In the genomic region with DNA sequence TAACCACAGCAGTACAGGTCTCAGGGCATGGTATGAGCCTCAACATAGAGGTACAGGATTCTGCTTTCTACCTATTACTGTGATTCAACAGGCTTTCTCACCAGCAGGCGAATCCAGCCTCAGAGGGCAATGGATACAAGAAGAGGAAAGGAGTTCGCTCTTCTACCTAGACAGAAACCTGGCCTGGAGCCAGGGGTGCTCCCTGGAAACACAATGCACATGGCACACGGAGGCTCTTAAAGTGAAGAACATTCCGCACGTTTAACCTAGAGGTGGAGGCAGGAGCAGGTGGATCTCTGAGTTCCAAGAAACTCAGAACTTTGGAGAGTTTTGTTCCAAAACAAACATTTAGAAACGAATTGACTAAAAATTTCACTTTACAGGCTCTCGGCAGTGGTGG, we compare ENCODE assay signal across 16 mouse cellular contexts. TPM values are rescaled to one million over a fixed set of nuclear protein-coding genes. Genes with fewer than 3 reads are reported as not detected.
DNase-seq lines count a peak whose midpoint lies in the region; ATAC-seq lines count a peak whose summit lies in the region.
"Had no signal": no experiment of that assay in that cellular context is flagged by ENCODE, and none has a peak within 500 bp of the region (broad histone marks: within the 10 kb centered on the region; RNA-seq: fewer than 3 reads in every experiment).

No protein-coding gene starts in this region.

- ATAC-seq in lung, embryonic 16.5 days (ENCODE audit: low read depth) = no peak

- H3K4me1 ChIP-seq in lung, embryonic 16.5 days (replicated peaks; ENCODE audit: control insufficient read depth, insufficient read depth, low read length) = no peaks in the 10 kb centered on the region; the same call in none of the 2 replicates
- H3K4me1 ChIP-seq in midbrain, embryonic 10.5 days = no peaks in the 10 kb centered on the region
- H3K4me1 ChIP-seq: forebrain, embryonic 12.5 days; neural tube, embryonic 12.5 days; stomach, embryonic 15.5 days had no signal

- H3K9ac ChIP-seq in lung, embryonic 16.5 days (ENCODE audit: low read length) = no peak overlapping the region
- H3K9ac ChIP-seq: embryonic facial prominence, embryonic 12.5 days; forebrain, embryonic 12.5 days; hindbrain, embryonic 14.5 days; neural tube, embryonic 12.5 days; stomach, embryonic 15.5 days had no signal

- H3K4me3 ChIP-seq in lung, embryonic 16.5 days (ENCODE audit: low read length) = no peak overlapping the region
- no peak overlapping the region for H3K4me3 ChIP-seq in midbrain, embryonic 10.5 days
- H3K4me3 ChIP-seq: embryonic facial prominence, embryonic 12.5 days; forebrain, embryonic 12.5 days; neural tube, embryonic 12.5 days; stomach, embryonic 15.5 days had no signal

- WGBS in lung, embryonic 16.5 days = 55% methylated on average over 7 of the region's 7 CpGs
- 94% methylated on average over 7 of the region's 7 CpGs for WGBS in midbrain, embryonic 10.5 days

- peaks cover 10% of the 10 kb centered on the region; the same call in 1 of the 2 replicates for H3K36me3 ChIP-seq in lung, embryonic 16.5 days (ENCODE audit: control insufficient read depth, insufficient read depth, low read length)
- H3K36me3 ChIP-seq in midbrain, embryonic 10.5 days = peaks cover 77% of the 10 kb centered on the region

- H3K9me3 ChIP-seq in lung, embryonic 16.5 days (ENCODE audit: control insufficient read depth, low read length) = no peaks in the 10 kb centered on the region
- H3K9me3 ChIP-seq in midbrain, embryonic 10.5 days (replicated peaks) = no peaks in the 10 kb centered on the region
- H3K9me3 ChIP-seq: embryonic facial prominence, embryonic 12.5 days; forebrain, embryonic 12.5 days; neural tube, embryonic 12.5 days; stomach, embryonic 15.5 days had no signal

- peak; percentile 38 to 51 for DNase-seq in cerebellum, postnatal 10 days
- DNase-seq in cerebellum, adult 8-10 months = no peak
- peak; percentile 52 for DNase-seq in heart, postnatal 4 days
- no peak for DNase-seq in heart, adult 18-20 months
- peak; percentile 37 for DNase-seq in R1 (ENCODE audit: low read depth, low spot score)
- DNase-seq in midbrain, embryonic 10.5 days (ENCODE audit: low spot score) = no peak
- DNase-seq in adrenal gland, postnatal 25 days = no peak
- DNase-seq: cerebellum, adult 9-10 months; layer of hippocampus, postnatal 36 days; thymus, postnatal 4 days had no signal

- H3K27ac ChIP-seq in lung, embryonic 16.5 days (ENCODE audit: low read length) = peak overlapping the region; percentile 64
- no peak overlapping the region for H3K27ac ChIP-seq in midbrain, embryonic 10.5 days (replicated peaks)
- H3K27ac ChIP-seq: embryonic facial prominence, embryonic 12.5 days; forebrain, embryonic 12.5 days; hindbrain, embryonic 14.5 days; neural tube, embryonic 12.5 days; stomach, embryonic 15.5 days had no signal

- H3K27me3 ChIP-seq in lung, embryonic 16.5 days (ENCODE audit: control insufficient read depth, insufficient read depth, low read depth, low read length) = no peaks in the 10 kb centered on the region
- no peaks in the 10 kb centered on the region for H3K27me3 ChIP-seq in midbrain, embryonic 10.5 days (ENCODE audit: low read depth, poor library complexity, severe bottlenecking)
- H3K27me3 ChIP-seq: embryonic facial prominence, embryonic 12.5 days; forebrain, embryonic 12.5 days; neural tube, embryonic 12.5 days; stomach, embryonic 15.5 days had no signal

- H3K4me2 ChIP-seq in lung, embryonic 16.5 days (ENCODE audit: low read depth, low read length) = no peak overlapping the region
- H3K4me2 ChIP-seq: embryonic facial prominence, embryonic 12.5 days; forebrain, embryonic 12.5 days; hindbrain, embryonic 14.5 days; neural tube, embryonic 12.5 days; stomach, embryonic 15.5 days had no signal

RNA-seq across cellular contexts. Expression of a gene that starts 58.6 kb away (rescaled TPM):
- 10 to 100 TPM; 27.7 to 29.5 TPM for total RNA-seq in heart, postnatal 4 days (2021)
- 10 to 100 TPM; 10.6 to 14.2 TPM for total RNA-seq in heart, adult 18-20 months (2021)
- 35.5 and 37.6 TPM in 2 replicates for polyA plus RNA-seq in lung, embryonic 16.5 days (2015; fragmentation: Nextera tagmentation; extraction: Ambion mirVana)
- 77.9 and 83.9 TPM in 2 replicates for polyA plus RNA-seq in midbrain, embryonic 10.5 days (2016; fragmentation: Nextera tagmentation; extraction: Ambion mirVana)
- 16.4 and 22.7 TPM in 2 replicates for total RNA-seq in adrenal gland, postnatal 25 days (2021)

Comparison
In these comparisons a context has a peak if more than half of its experiments do, and no peak if none do; other contexts are left out.
1. DNase-seq: peak in cerebellum, postnatal 10 days (2 of 2), heart, postnatal 4 days (single experiment) and R1 (single experiment); none in cerebellum, adult 8-10 months (single experiment), heart, adult 18-20 months (0 of 2), midbrain, embryonic 10.5 days (single experiment) and adrenal gland, postnatal 25 days (single experiment).